Mouse (Mus musculus) bone marrow, adult 2 months (tissue): Measurements from ENCODE around the gene Hist1h4m.

Experiments used
- CTCF ChIP-seq: fragments of 200-500 bp; IDR thresholded peaks from 2 replicates; pipeline ENCODE4 v1.5.1; 2011; ENCODE audit warnings: low read length, control low read depth; ENCODE audit not compliant: control insufficient read depth, insufficient read depth
- POLR2A ChIP-seq: fragments of 200-500 bp; IDR thresholded peaks from 2 replicates; pipeline ENCODE4 v1.6.1; 2011; ENCODE audit warnings: low read depth, mild to moderate bottlenecking, control low read depth, low read length, borderline replicate concordance; ENCODE audit not compliant: control insufficient read depth

DNA sequence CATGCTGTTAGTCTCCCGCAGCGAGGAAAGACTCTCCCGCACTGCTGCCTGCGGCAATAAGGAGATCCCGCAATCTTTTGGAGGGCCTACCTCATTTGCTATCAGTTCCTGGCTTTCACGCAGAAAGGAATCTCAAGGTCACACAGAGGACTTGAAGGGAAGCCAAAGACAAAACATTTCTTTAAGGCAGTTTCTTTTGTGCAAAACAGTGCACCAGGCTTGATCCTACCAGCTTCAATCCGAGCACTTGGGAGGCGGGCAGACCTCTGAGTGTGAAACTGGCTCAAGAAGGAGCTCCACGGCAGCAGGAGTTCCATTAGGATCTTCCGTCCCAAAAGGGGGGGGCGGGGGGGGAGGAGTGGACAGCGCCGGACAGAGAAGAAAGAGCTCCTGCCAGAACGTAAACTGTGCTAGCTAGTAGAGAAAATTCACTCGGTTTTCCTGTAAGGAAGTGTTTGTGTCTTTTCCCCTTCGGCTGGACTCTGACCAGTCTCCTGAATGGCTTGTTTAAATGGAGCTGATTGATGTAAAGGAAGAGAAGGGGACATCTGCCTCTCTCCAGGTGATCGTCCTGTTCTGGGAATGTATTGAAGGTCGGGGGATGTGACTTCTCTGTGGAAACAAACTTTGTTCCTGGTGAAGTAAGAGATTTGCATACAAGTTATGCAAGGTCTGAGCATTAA is 20.8 kb upstream of the Hist1h4m start:
- no peak for TF ChIP-seq POLR2A
- TF ChIP-seq CTCF = no peak
